Mouse (Mus musculus) embryo, embryonic 10.5 days (tissue): ENCODE results near the gene Gjc2.

Experiments
- DNase-seq: peaks from one replicate; pipeline ENCODE4 v3.0.0-alpha.2; 2015; ENCODE audit warnings: low spot score

Gene Gjc2

GRCm38 (mm10) chr11:59161398-59161797 lies 21.6 kb downstream of the Gjc2 start:
- no peak for DNase-seq

- DNase-seq: no peak
These were observed 23.5 kb downstream of the Gjc2 start for GRCm38 (mm10) chr11:59159558-59159957.

GRCm38 (mm10) chr11:59159099-59159498 lies 23.9 kb downstream of the Gjc2 start:
- DNase-seq: no peak

- no peak for DNase-seq
These were observed 27.1 kb downstream of the Gjc2 start for GRCm38 (mm10) chr11:59155900-59156299.

- DNase-seq: no peak
These were observed 28.8 kb downstream of the Gjc2 start for GRCm38 (mm10) chr11:59154220-59154619.

GRCm38 (mm10) chr11:59151729-59152128 lies 31.3 kb downstream of the Gjc2 start:
- peak; percentile 28 for DNase-seq

- DNase-seq: no peak
These were observed 33.7 kb downstream of the Gjc2 start for GRCm38 (mm10) chr11:59149302-59149701.

GRCm38 (mm10) chr11:59142962-59143361 lies 40.1 kb downstream of the Gjc2 start:
- DNase-seq: no peak

GRCm38 (mm10) chr11:59141772-59142370 lies 41.1 kb downstream of the Gjc2 start:
- DNase-seq: peak; percentile 65

GRCm38 (mm10) chr11:59138537-59139486 lies 44.2 kb downstream of the Gjc2 start:
- DNase-seq: no peak

- no peak for DNase-seq
These were observed 45.9 kb downstream of the Gjc2 start for GRCm38 (mm10) chr11:59136994-59137706.

GRCm38 (mm10) chr11:59135904-59136452 lies 47.0 kb downstream of the Gjc2 start, which contains the start of gene Obscn:
Obscn (minus strand) TSS chr11:59136402.
- no peak for DNase-seq

- peak; percentile 5 for DNase-seq
These were observed 47.8 kb downstream of the Gjc2 start for GRCm38 (mm10) chr11:59135051-59135820.

GRCm38 (mm10) chr11:59134373-59134997 lies 48.5 kb downstream of the Gjc2 start:
- peak; percentile 17 for DNase-seq

GRCm38 (mm10) chr11:59132065-59132464 lies 50.9 kb downstream of the Gjc2 start:
- DNase-seq: no peak

- DNase-seq: no peak
These were observed 51.6 kb downstream of the Gjc2 start for GRCm38 (mm10) chr11:59131348-59131919.

- DNase-seq: no peak
These were observed 52.2 kb downstream of the Gjc2 start for GRCm38 (mm10) chr11:59130782-59131181.
